Mouse (Mus musculus): ENCODE measurements around the gene Chrnd. TPM values are rescaled to one million over a fixed set of nuclear protein-coding genes. Genes with fewer than 3 reads are reported as not detected.

Chrnd gene
- polyA plus RNA-seq (2021; fragmentation: Nextera tagmentation) = not detected in 2 replicates
- long read RNA-seq, experiment 1 = 0 reads
- long read RNA-seq, experiment 2 = 0 reads

DNA sequence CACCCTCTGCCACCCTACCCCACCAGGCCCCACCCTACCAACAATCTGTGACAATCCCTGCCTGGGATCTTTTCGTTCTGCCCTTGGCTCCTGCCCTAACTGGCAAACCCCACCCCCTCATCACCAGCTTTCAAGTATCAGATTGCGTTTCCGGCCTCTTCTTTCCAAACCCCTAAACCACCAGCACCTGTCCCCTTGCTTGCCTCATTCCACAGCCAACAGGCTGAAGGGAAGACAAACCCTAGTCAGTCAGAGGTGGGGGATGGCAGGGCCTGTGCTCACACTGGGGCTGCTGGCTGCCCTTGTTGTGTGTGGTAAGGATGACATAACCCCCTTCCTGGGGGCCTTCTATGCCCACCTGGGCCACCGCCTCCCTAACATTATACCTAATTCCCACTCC lies at the start of gene Chrnd:
Gene Chrnd (plus strand): TSS at position 179 of the 400 bp plus-strand sequence.

DNA sequence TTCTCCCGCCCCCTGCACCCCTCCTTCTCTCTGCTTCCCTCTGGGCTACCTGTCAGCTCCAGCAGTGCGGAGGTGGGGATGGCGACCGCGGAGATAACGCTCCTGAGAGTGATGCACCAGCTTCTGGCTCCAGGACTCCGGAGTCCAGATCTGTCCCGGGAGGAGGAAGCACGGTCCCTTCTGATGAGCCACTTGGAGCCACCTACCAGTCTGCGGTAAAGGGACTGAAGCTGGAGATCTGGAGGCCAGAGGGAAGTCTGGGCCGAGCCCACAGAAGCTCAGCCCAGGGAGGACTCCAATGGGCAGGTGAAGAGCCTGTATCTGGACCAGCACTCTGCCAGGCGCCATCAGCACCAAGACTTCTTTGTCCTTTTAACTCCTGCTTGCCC lies 34.2 kb upstream of the Chrnd start, which contains the start of gene Ecel1:
Gene Ecel1 (minus strand): TSS at position 323 of the 389 bp plus-strand sequence.

DNA sequence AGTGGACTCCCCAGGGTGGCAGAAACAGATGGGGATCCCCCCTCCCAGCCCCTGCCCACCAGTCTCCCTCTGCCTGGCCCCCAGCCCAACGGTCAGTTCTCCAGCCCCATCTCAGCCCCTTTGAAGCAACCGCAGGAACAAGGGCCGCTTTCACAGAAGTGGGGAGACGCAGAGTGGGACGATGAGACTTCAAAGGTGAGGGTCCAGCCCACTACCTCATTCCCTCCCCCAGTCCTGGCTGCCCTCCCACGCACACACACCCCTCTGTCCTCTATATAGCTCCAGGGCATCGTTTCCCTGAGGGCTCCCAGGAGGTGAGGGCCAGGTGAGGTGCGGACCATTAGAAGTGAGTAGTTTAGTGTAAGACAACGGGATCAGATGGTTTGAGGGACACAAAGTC lies 7.4 kb upstream of the Chrnd start, which contains the start of gene Prss56:
Gene Prss56 (plus strand): TSS at position 301 of the 400 bp plus-strand sequence.

DNA sequence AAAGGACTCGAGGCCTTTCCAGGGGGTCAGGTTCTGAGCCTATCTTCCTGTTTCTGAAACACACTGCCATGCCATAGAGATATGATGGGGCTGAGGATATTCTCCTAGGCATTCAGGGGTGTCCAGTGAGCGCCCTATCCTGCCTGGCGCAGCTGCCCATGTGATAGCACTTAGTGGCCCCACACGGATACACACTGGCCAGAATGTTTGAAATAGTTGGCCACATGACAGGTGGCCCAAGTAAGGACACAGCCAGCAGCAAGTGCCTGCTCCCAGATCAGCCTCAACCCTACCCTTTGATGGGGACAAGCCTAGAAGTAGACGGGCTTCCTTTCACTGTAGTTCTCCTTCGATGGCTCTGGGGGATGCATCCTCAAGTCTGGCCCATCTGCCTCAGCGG lies 14.1 kb downstream of the Chrnd start, which contains the start of gene Chrng:
Gene Chrng (plus strand): TSS at position 193 of the 400 bp plus-strand sequence.

DNA sequence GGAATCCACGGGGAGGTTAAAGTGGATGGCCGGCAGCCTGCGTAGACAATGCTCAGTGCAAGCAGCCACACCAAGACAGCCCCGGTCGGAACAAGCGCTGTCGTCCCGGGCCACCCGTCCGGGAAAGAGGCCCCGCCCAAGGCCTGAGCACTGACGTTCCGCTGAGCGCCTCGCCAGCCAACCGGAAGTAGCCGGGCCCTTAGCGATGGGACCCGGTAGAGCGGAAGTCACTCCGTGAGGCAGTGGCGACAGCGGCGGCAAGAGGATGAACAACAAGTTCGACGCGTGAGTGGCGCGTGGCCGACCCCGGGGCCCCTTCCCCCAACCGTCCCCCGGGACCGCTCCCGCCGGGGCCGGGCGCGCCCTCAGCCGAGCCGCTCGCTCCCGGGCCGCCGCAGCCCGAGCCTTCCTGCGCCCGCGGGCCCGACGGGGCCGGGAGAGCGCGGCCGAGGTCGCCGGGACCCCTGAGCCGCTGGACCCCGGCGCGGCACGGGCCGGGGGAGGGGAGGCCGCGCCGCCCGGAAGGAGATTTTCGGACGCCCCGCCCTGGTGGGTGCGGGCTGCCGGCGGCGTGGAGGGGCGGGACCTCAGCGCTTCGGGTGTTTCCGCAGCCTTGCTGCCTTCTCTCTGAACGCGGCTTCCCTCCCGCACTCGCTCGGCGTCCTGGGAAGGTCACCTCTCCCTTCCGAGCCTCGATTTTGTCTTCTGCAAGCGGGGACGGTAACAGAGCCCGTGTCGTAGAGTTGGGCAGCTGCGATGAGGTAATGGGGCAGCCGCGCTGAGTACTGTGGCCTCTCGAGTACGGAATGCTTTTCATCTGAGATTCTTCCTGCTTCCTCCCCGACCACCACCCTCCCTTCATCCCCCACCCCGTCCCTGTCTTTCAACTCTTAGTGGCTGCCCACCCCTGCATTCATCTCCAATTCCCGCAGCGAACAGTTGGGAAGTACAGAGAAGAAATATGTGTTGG lies 23.6 kb downstream of the Chrnd start, which contains the start of gene Eif4e2:
Gene Eif4e2 (plus strand): TSS at position 180 of the 970 bp plus-strand sequence.

Other genes starting within 250 kb of the Chrnd start
- gene Alppl2, start 100.7 kb upstream of the Chrnd start, polyA plus RNA-seq (2021; fragmentation: Nextera tagmentation) = not detected in 2 replicates
- not detected in 2 replicates for gene Alpi, start 89.0 kb upstream of the Chrnd start, polyA plus RNA-seq (2021; fragmentation: Nextera tagmentation)
- not detected in 2 replicates for gene Akp3, start 65.6 kb upstream of the Chrnd start, polyA plus RNA-seq (2021; fragmentation: Nextera tagmentation)
- 6.9 and 9.6 TPM in 2 replicates for gene Ecel1, start 34.1 kb upstream of the Chrnd start, polyA plus RNA-seq (2021; fragmentation: Nextera tagmentation)
- gene Prss56, start 7.3 kb upstream of the Chrnd start, polyA plus RNA-seq (2021; fragmentation: Nextera tagmentation) = 0.74 TPM in 2 replicates
- gene Chrng, start 14.1 kb downstream of the Chrnd start, polyA plus RNA-seq (2021; fragmentation: Nextera tagmentation) = 0.04 TPM in 1 of 2 replicates, not detected in the other
- gene Eif4e2, start 23.3 kb downstream of the Chrnd start, polyA plus RNA-seq (2021; fragmentation: Nextera tagmentation) = 33.1 and 34.1 TPM in 2 replicates
- gene Efhd1, start 73.8 kb downstream of the Chrnd start, polyA plus RNA-seq (2021; fragmentation: Nextera tagmentation) = 16.3 and 22.3 TPM in 2 replicates
- gene Gigyf2, start 136.4 kb downstream of the Chrnd start, polyA plus RNA-seq (2021; fragmentation: Nextera tagmentation) = 21.6 and 28.4 TPM in 2 replicates
- 5.0 and 6.0 TPM in 2 replicates for gene Kcnj13, start 204.1 kb downstream of the Chrnd start, polyA plus RNA-seq (2021; fragmentation: Nextera tagmentation)

Measured in left cerebral cortex, adult 6 months (tissue).